Mouse (Mus musculus) brain, adult 10 weeks (tissue): ENCODE results near the gene Bmp4. TPM values are rescaled to one million over a fixed set of nuclear protein-coding genes. Genes with fewer than 3 reads are reported as not detected.

ENCODE experiments used
- polyA plus RNA-seq: library from polyadenylated mRNA; stranded (reverse); fragments of 350-450 nt; fragmentation: Illumina TruSeq; extraction: RNeasy Lipid Tissue Mini Kit (QIAGEN cat#74804); gene quantifications from one replicate; pipeline ENCODE4 v1.2.3, GENCODE M21; 2015; ENCODE audit warnings: low read depth, low replicate concordance

Gene Bmp4
- polyA plus RNA-seq, result 4.0 TPM

DNA sequence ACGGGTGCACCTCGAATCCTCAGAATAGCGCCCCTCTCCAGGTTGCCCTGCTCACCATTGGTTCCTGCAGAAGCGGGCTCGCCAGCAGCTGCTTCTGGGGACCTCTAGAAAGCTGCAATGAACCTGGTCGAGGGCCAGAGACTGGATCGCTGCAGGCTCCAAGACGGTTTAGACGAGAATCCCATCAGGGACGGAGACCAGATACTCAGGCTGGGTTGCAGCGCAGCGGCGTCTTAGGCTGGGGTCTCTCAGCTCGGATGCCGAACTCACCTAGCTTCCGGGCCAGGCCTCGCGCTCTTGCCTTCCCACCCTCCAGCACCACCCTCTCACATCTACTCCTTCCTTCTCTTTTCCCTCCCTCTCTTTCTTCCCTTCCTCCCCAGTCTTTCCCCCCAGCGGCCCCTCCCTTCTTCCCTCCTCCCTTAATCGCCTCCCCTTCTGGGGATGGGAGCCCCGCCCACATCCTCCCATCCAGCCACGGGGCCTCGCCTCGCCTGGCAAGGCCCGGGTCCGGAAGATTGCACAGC lies at the start of gene Bmp4:
Gene Bmp4 (minus strand): TSS at position 421 of the 527 bp plus-strand sequence.

DNA sequence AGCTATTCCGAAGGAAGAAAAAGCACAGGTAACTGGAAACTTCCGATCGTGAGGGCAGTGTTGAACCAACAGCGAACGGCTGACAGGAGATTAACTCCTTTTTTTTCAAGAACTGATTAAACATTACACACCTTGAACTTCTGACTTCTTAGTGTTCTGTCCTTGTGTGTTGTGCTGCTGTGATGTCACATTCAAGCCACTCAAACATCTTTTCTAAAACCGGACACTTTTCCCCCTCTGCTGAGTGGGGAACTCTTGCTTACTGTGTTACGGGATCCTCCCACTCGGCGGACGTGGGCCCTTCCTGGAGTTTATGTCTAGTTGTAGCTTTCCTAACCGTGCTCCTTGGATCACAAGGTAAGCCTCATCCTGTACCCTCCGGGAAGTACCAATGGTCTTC lies 11.2 kb downstream of the Bmp4 start, which contains the start of gene Gm15217:
Gene Gm15217 (plus strand): TSS at position 130 of the 400 bp plus-strand sequence.

Other genes starting within 250 kb of the Bmp4 start
- gene Gm15217, start 11.3 kb downstream of the Bmp4 start, polyA plus RNA-seq, result not detected